Mouse (Mus musculus) lung, postnatal 0 days (tissue): ENCODE measurements around the gene Chrm4. TPM values are rescaled to one million over a fixed set of nuclear protein-coding genes. Genes with fewer than 3 reads are reported as not detected.

Experiments used
- ATAC-seq: fragments of 200-750 bp; cut with Nextera tagmentation; 2 replicates; pipeline ENCODE4 v1.8.0; 2017; ENCODE audit warnings: moderate library complexity
- DNase-seq: peaks from one replicate; pipeline ENCODE4 v3.0.0-alpha.2; 2016; ENCODE audit warnings: low spot score
- H3K27ac ChIP-seq: fragments of 300-500 bp; sonication (generic); 2 replicates; pipeline ENCODE4 v1.5.1; 2014; ENCODE audit warnings: antibody characterized with exemption, mild to moderate bottlenecking, low read length, mixed read lengths
- H3K27me3 ChIP-seq: fragments of 300-500 bp; sonication (generic); replicated peaks from 2 replicates; pipeline ENCODE4 v1.6.1; 2014; ENCODE audit warnings: low read length, mixed read lengths; ENCODE audit not compliant: insufficient read depth
- H3K36me3 ChIP-seq: fragments of 300-500 bp; sonication (generic); 2 replicates; pipeline ENCODE4 v1.6.1; 2014; ENCODE audit warnings: low read length, mixed read lengths; ENCODE audit not compliant: insufficient read depth
- H3K4me1 ChIP-seq: fragments of 300-500 bp; sonication (generic); 2 replicates; pipeline ENCODE4 v1.6.1; 2014; ENCODE audit warnings: antibody characterized with exemption, low read depth, low read length, mixed read lengths; ENCODE audit not compliant: insufficient read depth
- H3K4me2 ChIP-seq: fragments of 300-500 bp; sonication (generic); replicated peaks from 2 replicates; pipeline ENCODE4 v1.6.1; 2014; ENCODE audit warnings: low read depth, mild to moderate bottlenecking, low read length, moderate library complexity, mixed read lengths
- H3K4me3 ChIP-seq: fragments of 300-500 bp; sonication (generic); 2 replicates; pipeline ENCODE4 v1.5.1; 2014; ENCODE audit warnings: low read depth, low read length
- H3K9ac ChIP-seq: fragments of 300-500 bp; sonication (generic); replicated peaks from 2 replicates; pipeline ENCODE4 v1.6.1; 2014; ENCODE audit warnings: low read depth, mild to moderate bottlenecking
- H3K9me3 ChIP-seq: fragments of 300-500 bp; sonication (generic); 2 replicates; pipeline ENCODE4 v1.6.1; 2016; ENCODE audit warnings: low read length, mixed read lengths
- CTCF ChIP-seq: IDR thresholded peaks from 2 replicates; pipeline ENCODE4 v1.5.1; 2016; ENCODE audit warnings: antibody characterized with exemption, mild to moderate bottlenecking
- EP300 ChIP-seq: IDR thresholded peaks from 2 replicates; pipeline ENCODE4 v1.6.1; 2016; ENCODE audit warnings: antibody characterized with exemption, mild to moderate bottlenecking, control low read depth
- WGBS: fragments of 180-500 bp; shearing (Covaris S2); extraction: QIAGEN DNeasy Blood & Tissue Kit; methylation state at CpG from one replicate; pipeline ENCODE4 v1.1.7; 2014; 5-methylcytosine and 5-hydroxymethylcytosine counted together
- polyA plus RNA-seq: library from polyadenylated mRNA; unstranded; fragments of >200 nt; fragmentation: Nextera tagmentation; extraction: Ambion mirVana; gene quantifications from 2 replicates; pipeline ENCODE4 v1.2.1, GENCODE M21; 2015

The Chrm4 gene
- polyA plus RNA-seq, 1 experiment from 2014 or later, result 0.16 TPM

- TF ChIP-seq EP300, result no peak
- no peak for TF ChIP-seq CTCF
- no peak for DNase-seq
- Histone ChIP-seq H3K27me3 (no peaks in the 10 kb centered on the region), H3K4me2 (no peak overlapping the region), H3K4me3 (no peak overlapping the region), H3K4me1 (peaks cover 33% of the 10 kb centered on the region), H3K9me3 (no peaks in the 10 kb centered on the region), H3K36me3 (no peaks in the 10 kb centered on the region), H3K27ac (no peak overlapping the region), H3K9ac (no peak overlapping the region)
- 36% methylated on average over 6 of the region's 6 CpGs for WGBS
- ATAC-seq, result no peak
Observed at GRCm38 (mm10) chr2:91946836-91947235, 19.8 kb downstream of the Chrm4 start.

GRCm38 (mm10) chr2:91947397-91948150, 20.5 kb downstream of the Chrm4 start:
- H3K27ac ChIP-seq, result peak overlapping the region; percentile 40
- DNase-seq, result peak; percentile 54
- peak; percentile 49 for ATAC-seq
- H3K36me3 ChIP-seq, result no peaks in the 10 kb centered on the region
- no peak; the same call in 1 of the 2 replicates for TF ChIP-seq CTCF
- no peak for TF ChIP-seq EP300
- no peak overlapping the region for H3K4me2 ChIP-seq
- no peak overlapping the region for H3K4me3 ChIP-seq
- H3K4me1 ChIP-seq, result peaks cover 33% of the 10 kb centered on the region
- no peaks in the 10 kb centered on the region for H3K9me3 ChIP-seq
- no peak overlapping the region for H3K9ac ChIP-seq
- H3K27me3 ChIP-seq, result no peaks in the 10 kb centered on the region
- 46% methylated on average over 11 of the region's 11 CpGs for WGBS

DNA sequence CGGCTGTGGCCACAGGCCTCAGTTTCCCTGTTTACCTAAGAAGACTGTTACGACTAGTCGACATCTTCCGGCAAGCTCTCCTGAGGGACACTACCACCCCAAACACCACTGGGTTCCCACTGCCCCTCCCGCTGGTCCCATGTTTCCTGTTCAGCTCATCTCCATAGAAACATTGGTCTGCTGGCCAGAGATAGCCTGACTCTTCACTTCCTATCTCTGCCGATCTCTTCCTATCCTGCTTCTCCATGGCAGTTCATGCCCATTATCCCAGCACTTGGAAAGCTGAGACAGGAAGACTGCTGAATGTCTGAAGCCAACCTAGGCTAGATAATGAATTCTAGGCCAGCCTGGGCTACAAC, 21.1 kb downstream of the Chrm4 start:
- peak overlapping the region; percentile 40; the same call in 1 of the 2 replicates for H3K27ac ChIP-seq
- DNase-seq (peak; percentile 62), ATAC-seq (peak; percentile 25)
- no peak overlapping the region for H3K4me2 ChIP-seq
- no peaks in the 10 kb centered on the region for H3K27me3 ChIP-seq
- TF ChIP-seq CTCF (no peak), EP300 (0 out of 2 replicates have a peak, but pooled peaks have one; percentile 39)
- 51% methylated on average over 6 of the region's 6 CpGs for WGBS
- H3K36me3 ChIP-seq, result no peaks in the 10 kb centered on the region
- H3K4me1 ChIP-seq, result peaks cover 34% of the 10 kb centered on the region
- H3K4me3 ChIP-seq, result no peak overlapping the region
- no peaks in the 10 kb centered on the region for H3K9me3 ChIP-seq
- H3K9ac ChIP-seq, result no peak overlapping the region

DNA sequence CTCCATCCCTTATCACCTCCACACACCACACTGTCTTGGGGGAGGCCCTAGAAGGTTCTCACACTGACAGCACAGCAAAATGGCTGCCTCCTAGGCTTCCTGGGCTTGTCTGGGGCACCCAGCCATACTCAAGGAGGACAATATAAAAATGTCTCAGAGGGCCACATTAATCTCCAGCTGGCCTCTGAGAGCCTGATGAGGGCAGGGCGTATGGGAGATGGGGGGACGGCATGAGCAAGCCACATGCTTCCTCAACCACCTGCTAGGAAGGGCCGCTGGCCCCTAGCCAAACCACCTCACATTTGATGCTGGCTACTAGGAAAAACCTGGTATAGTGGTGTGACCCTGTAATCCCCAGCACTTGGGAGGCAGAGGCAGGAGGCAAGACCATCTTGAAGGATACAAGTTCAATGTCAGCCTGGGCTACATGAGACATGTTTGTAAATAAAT, 21.8 kb downstream of the Chrm4 start:
- Histone ChIP-seq H3K4me1 (peaks cover 40% of the 10 kb centered on the region), H3K4me3 (no peak overlapping the region), H3K36me3 (no peaks in the 10 kb centered on the region), H3K9ac (no peak overlapping the region), H3K9me3 (no peaks in the 10 kb centered on the region), H3K4me2 (0 out of 2 replicates have a peak overlapping the region, but pooled peaks have one; percentile 44), H3K27ac (0 out of 2 replicates have a peak overlapping the region, but pooled peaks have one; percentile 40), H3K27me3 (no peaks in the 10 kb centered on the region)
- no peak for ATAC-seq
- DNase-seq, result no peak
- WGBS, result 55% methylated on average over 3 of the region's 3 CpGs
- TF ChIP-seq CTCF (no peak), EP300 (no peak)

DNA sequence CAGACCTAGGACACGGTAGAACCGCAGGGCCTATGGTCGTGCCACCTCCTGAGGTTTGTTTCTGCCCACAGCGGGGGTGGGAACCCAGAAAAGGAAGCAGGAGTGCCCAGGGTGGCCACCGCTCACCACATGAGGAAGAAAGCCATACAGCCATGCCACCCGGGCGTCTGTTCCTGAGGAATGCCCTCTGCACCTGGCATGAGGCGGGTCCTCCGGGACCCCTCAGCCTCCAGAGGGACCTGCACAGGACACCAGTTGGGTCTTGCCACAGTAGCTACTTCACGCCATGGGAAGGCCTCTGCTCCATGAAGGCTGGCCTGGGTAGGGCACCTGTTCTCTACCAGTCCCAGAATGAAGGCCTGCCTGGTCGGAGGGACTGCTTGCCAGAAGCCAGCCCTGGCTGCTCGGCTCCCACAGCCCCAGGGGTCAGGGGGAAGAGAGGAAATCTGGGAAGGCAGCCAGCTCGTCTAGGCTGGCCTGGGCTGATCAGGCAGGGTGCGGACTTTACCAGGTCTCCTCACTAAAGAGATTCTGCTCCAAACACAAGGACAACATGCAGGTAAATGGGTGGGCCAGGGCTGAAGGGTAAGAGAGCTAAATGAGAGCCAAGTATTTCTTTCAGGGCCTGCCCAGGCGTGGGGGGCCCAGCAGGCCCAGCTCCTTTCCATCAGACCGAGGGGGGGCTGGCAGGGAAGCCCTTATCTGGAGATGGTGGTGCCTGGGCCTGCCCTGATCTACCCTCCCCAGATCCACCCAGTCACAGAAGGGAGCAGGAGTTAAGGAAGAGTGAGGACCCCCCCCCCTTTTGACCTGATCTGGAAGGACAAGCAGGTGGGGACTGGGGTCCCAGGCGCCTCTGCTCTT, 22.6 kb downstream of the Chrm4 start:
- H3K27ac ChIP-seq, result peak overlapping the region; percentile 28
- H3K36me3 ChIP-seq, result no peaks in the 10 kb centered on the region
- 53% methylated on average over 17 of the region's 17 CpGs for WGBS
- H3K4me1 ChIP-seq, result peaks cover 37% of the 10 kb centered on the region
- H3K27me3 ChIP-seq, result no peaks in the 10 kb centered on the region
- no peak overlapping the region for H3K4me3 ChIP-seq
- peak overlapping the region; percentile 44 for H3K4me2 ChIP-seq
- H3K9ac ChIP-seq, result peak overlapping the region; percentile 13; the same call in 1 of the 2 replicates
- DNase-seq (no peak), ATAC-seq (no peak; the same call in 1 of the 2 replicates)
- H3K9me3 ChIP-seq, result no peaks in the 10 kb centered on the region
- TF ChIP-seq CTCF, result no peak
- TF ChIP-seq EP300, result no peak
